Mouse (Mus musculus): Measurements from ENCODE around the gene Trappc10.

DNA sequence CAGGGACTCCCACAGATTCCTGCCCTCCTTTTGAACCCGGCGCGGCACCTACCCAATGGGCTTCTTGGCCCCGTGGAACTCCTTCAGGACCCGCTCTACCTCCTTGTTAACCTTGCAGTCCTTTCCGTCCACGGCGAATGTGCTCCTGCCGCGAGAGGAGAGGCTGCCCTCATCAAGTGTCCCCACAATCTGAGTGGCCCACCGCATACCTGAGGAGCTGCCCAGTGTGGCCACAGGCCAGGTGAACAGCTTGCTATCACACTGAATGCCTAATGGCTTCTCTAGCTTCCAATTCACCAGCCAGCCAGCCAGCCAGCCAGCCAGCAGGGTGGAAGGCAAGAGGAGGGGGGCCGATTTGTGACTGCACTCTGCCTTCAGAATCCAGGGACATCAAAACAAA, 79.7 kb downstream of the Trappc10 start:
- TF ChIP-seq CTCF (IDR thresholded peaks at IDR 0.05; ENCODE audit: low read depth, low read length) (no peak), POLR2A (IDR thresholded peaks at IDR 0.05; ENCODE audit: insufficient read depth, low read length) (no peak)

Measured in ES-Bruce4 (cell line).